Mouse (Mus musculus) heart, embryonic 16.5 days (tissue): ENCODE measurements around the gene Brinp1. TPM values are rescaled to one million over a fixed set of nuclear protein-coding genes. Genes with fewer than 3 reads are reported as not detected.

ENCODE experiments used
- ATAC-seq: fragments of 200-750 bp; cut with Nextera tagmentation; replicated peaks from 2 replicates; pipeline ENCODE4 v1.8.0; 2017; ENCODE audit warnings: moderate number of reproducible peaks; ENCODE audit not compliant: insufficient read depth, low FRiP score; ENCODE audit errors: extremely low read depth
- H3K27ac ChIP-seq: fragments of 300-500 bp; sonication (generic); 2 replicates; pipeline ENCODE4 v1.5.1; 2014; ENCODE audit warnings: mild to moderate bottlenecking, low read length, control low read depth, moderate library complexity
- H3K27me3 ChIP-seq: fragments of 300-500 bp; sonication (generic); 2 replicates; pipeline ENCODE4 v1.6.1; 2014; ENCODE audit warnings: low read length, mixed read lengths; ENCODE audit not compliant: control insufficient read depth, insufficient read depth
- H3K36me3 ChIP-seq: fragments of 300-500 bp; sonication (generic); 2 replicates; pipeline ENCODE4 v1.6.1; 2014; ENCODE audit not compliant: control insufficient read depth, insufficient read depth
- H3K4me1 ChIP-seq: fragments of 300-500 bp; sonication (generic); 2 replicates; pipeline ENCODE4 v1.6.1; 2014; ENCODE audit warnings: low read length, mixed read lengths; ENCODE audit not compliant: control insufficient read depth, insufficient read depth
- H3K4me2 ChIP-seq: fragments of 300-500 bp; sonication (generic); 2 replicates; pipeline ENCODE4 v1.6.1; 2014; ENCODE audit warnings: low read depth, mild to moderate bottlenecking, control low read depth, low read length
- H3K4me3 ChIP-seq: fragments of 300-500 bp; sonication (generic); 2 replicates; pipeline ENCODE4 v1.5.1; 2014; ENCODE audit warnings: mild to moderate bottlenecking, control low read depth, low read length
- H3K9ac ChIP-seq: fragments of 300-500 bp; sonication (generic); 2 replicates; pipeline ENCODE4 v1.6.1; 2014; ENCODE audit warnings: low read length, control low read depth
- H3K9me3 ChIP-seq: fragments of 300-500 bp; sonication (generic); replicated peaks from 2 replicates; pipeline ENCODE4 v1.6.1; 2016; ENCODE audit warnings: low read length; ENCODE audit not compliant: control insufficient read depth
- WGBS: fragments of 180-500 bp; shearing (Covaris S2); extraction: QIAGEN DNeasy Blood & Tissue Kit; methylation state at CpG from one replicate; pipeline ENCODE4 v1.1.7; 2014; 5-methylcytosine and 5-hydroxymethylcytosine counted together
- polyA plus RNA-seq: library from polyadenylated mRNA; unstranded; fragments of >200 nt; fragmentation: Nextera tagmentation; extraction: Ambion mirVana; gene quantifications from 2 replicates; pipeline ENCODE4 v1.2.1, GENCODE M21; 2015

Brinp1 gene
- polyA plus RNA-seq, 1 experiment from 2014 or later, result 2.2 TPM

DNA sequence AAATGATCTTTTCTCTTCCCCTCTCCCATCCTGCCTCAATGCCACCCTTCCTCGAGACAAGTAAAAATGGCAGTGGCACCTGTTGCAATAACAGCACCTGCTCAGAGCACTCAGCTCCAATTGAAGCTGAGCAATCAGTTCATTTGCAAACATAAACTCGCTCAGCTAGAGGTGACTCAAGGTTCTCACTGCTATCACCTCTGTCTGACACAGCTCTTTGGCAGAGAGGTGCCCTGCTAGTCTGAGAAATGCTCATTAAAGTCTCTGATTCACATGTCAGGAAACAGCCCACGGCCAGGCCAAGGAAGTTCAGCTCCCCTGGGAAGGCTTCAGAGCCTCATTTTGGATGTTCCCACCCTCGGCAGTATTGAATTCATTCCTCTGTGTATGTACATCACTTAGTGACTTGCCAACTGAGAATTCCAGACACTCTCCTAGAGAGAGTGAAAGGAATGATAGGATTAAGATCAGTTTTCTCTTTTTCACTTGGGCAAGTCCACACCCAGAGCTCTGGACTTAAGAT, 165.7 kb downstream of the Brinp1 start:
- H3K4me2 ChIP-seq, result no peak overlapping the region
- no peak overlapping the region for H3K9ac ChIP-seq
- H3K36me3 ChIP-seq, result no peaks in the 10 kb centered on the region
- no peaks in the 10 kb centered on the region for H3K9me3 ChIP-seq
- no peak for ATAC-seq
- H3K4me1 ChIP-seq, result no peaks in the 10 kb centered on the region
- no peak overlapping the region for H3K4me3 ChIP-seq
- no peak overlapping the region for H3K27ac ChIP-seq
- 40% methylated on average over 4 of the region's 4 CpGs for WGBS
- H3K27me3 ChIP-seq, result no peaks in the 10 kb centered on the region

DNA sequence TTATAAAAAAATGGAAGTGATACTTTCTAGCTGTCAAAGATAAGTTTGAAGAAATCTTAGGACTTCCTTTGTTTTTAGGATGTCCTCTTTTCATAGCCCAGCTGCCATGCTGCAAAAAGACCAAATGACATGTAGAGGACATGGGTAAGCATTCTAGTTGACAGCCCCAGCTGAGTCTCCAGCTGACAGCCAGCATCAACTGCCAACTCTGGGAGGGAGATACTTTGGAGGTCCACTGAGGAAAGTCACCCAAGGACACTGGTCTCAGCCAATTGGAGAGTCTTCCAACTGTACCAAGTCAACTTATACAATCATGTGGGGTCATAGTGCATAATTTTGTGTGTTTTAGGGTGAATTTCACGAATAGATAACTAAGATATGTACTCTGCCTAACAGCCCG, 166.6 kb downstream of the Brinp1 start:
- 56% methylated on average over 2 of the region's 2 CpGs for WGBS
- Histone ChIP-seq H3K4me1 (no peaks in the 10 kb centered on the region), H3K9me3 (no peaks in the 10 kb centered on the region), H3K27me3 (no peaks in the 10 kb centered on the region), H3K27ac (no peak overlapping the region), H3K4me2 (no peak overlapping the region), H3K4me3 (no peak overlapping the region), H3K9ac (no peak overlapping the region), H3K36me3 (no peaks in the 10 kb centered on the region)
- ATAC-seq, result no peak

DNA sequence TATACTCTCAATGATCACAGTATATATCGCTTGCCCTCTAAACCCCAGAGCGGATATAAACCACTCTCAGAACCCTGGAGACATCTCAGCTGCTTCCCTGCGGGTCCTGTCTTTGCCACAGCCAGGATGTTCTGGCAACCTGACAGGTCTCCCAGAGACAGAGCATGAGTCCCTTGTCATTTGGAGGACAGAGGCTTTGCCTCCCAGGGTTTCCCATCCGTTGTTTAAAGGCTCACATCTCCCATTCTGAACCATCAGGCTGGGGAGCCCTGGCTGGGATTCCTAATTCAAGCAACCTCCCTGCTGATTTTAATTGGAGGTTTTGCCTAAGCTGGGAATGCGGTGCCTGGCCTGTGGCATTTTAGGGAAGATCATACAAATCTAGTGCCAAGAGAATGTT, 185.9 kb downstream of the Brinp1 start:
- 44% methylated on average over 5 of the region's 5 CpGs for WGBS
- Histone ChIP-seq H3K27me3 (no peaks in the 10 kb centered on the region), H3K4me2 (no peak overlapping the region), H3K27ac (no peak overlapping the region), H3K9ac (no peak overlapping the region), H3K4me1 (no peaks in the 10 kb centered on the region), H3K9me3 (no peaks in the 10 kb centered on the region), H3K36me3 (no peaks in the 10 kb centered on the region), H3K4me3 (no peak overlapping the region)
- ATAC-seq, result no peak

DNA sequence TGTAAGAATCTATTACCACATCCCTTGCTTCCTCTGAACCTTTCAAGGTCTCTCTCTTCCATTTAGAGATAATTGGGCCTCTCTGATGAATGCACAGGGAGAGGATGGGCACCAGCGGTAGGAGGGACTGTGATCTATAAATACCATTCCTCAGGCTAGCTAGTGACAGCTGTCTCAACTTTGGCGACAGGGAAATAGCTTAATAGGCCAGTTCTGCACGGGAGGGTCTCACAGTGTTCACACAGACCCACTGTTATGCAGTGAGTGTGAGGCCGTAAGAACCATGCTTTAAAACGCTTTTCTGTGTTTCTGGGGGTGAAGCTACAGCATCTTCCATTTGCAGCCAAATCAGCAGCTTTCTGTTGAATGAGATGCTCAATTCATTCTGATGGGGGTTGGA, 186.8 kb downstream of the Brinp1 start:
- Histone ChIP-seq H3K27me3 (no peaks in the 10 kb centered on the region), H3K36me3 (no peaks in the 10 kb centered on the region), H3K4me1 (no peaks in the 10 kb centered on the region), H3K9me3 (no peaks in the 10 kb centered on the region; the same call in 1 of the 2 replicates), H3K4me2 (no peak overlapping the region), H3K9ac (no peak overlapping the region), H3K4me3 (no peak overlapping the region), H3K27ac (no peak overlapping the region)
- no peak for ATAC-seq
- 42% methylated on average over 5 of the region's 5 CpGs for WGBS

DNA sequence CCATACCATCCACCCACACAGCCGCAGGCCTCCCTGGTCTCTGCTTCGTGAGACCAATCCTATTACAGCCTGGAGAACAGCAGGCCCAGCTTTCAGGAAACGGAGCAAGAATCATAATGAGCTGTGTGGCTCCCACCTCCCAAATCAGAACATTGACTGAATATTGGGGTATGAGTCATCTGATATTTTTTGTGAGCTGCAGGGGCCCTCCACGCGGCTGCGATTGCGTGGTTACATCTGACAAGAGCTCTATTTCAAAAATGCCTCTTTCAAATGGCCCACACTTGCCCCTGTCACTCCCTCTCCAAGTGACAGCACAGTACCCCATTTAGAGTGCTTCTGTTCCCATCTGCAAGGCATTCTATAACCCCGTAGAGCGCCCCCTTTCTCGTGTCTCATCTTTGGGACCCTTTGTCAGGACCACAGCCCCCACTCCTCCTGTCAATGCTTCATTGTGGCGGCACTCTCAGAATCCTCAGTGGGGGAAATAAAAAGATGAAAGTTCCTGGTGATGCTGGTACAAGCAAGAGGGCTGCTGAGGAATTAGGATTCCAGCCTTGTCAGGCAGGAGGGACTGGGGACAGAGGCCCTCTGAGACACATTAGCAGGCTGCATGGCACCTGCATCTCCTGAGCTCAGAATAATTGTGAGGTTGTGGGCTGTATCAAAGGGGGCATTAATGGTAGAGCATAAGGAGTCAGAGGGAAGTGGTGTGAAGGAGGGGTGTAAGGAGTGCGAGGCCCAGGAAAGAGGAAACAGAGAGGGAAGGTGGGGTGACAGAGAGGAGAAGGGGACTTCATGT, 188.2 kb downstream of the Brinp1 start:
- WGBS, result 77% methylated on average over 12 of the region's 12 CpGs

DNA sequence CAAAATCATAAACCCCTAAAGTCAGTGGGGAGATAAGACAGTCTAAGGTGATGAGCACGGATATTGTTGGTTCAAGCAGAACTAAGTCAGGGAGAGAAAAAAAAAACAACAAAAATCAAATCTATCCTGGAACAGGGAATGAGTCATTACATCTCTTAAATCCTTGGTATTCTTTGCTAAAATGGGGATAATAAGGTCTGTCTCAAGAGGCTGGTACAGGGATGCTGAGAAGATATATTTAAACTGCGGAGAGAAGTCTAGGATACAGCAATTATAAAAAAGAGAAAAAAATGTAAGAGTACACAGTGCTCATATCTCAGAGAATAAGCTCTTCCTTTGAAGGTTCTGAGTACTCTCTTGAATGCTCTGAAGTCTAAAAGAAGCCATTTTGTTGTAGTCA, 189.3 kb downstream of the Brinp1 start:
- Histone ChIP-seq H3K4me1 (no peaks in the 10 kb centered on the region), H3K27ac (no peak overlapping the region), H3K27me3 (no peaks in the 10 kb centered on the region), H3K9ac (no peak overlapping the region), H3K36me3 (no peaks in the 10 kb centered on the region), H3K9me3 (no peaks in the 10 kb centered on the region; the same call in 1 of the 2 replicates), H3K4me2 (no peak overlapping the region), H3K4me3 (no peak overlapping the region)
- ATAC-seq, result no peak
- WGBS, result 82% methylated on average over 2 of the region's 2 CpGs

More for the DNA sequence above, 188.2 kb downstream of the Brinp1 start:
- Histone ChIP-seq H3K36me3 (no peaks in the 10 kb centered on the region), H3K9me3 (no peaks in the 10 kb centered on the region; the same call in 1 of the 2 replicates), H3K27ac (no peak overlapping the region), H3K27me3 (no peaks in the 10 kb centered on the region), H3K9ac (no peak overlapping the region), H3K4me3 (no peak overlapping the region), H3K4me2 (no peak overlapping the region), H3K4me1 (no peaks in the 10 kb centered on the region)
- ATAC-seq, result no peak

DNA sequence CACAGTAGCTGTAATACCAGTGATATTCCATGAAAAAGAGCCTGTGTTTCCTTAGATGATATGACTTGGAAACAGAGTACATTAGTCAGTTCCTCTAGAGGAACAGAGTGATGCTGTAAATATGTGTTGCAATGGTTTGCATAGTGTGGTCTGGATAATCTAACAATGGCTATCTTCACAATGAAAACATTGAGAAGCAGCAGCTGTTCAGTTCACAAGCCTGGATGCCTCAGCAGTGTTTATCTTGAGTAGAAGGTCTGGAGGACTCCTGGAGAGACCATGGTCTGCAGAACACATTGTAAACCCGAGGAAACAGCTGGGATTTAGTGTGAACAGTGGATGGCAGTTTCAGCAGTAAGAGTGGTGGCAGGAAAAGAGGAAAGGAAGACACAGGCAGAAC, 233.2 kb downstream of the Brinp1 start:
- H3K9me3 ChIP-seq, result no peaks in the 10 kb centered on the region
- H3K27ac ChIP-seq, result no peak overlapping the region
- H3K4me1 ChIP-seq, result no peaks in the 10 kb centered on the region
- no peak overlapping the region for H3K9ac ChIP-seq
- H3K4me2 ChIP-seq, result no peak overlapping the region
- H3K27me3 ChIP-seq, result no peaks in the 10 kb centered on the region
- H3K36me3 ChIP-seq, result no peaks in the 10 kb centered on the region
- ATAC-seq, result peak; percentile 72
- 17% methylated on average over 1 of the region's 1 CpGs for WGBS
- no peak overlapping the region for H3K4me3 ChIP-seq
